ENCODE assay signal across 9 mouse cellular contexts in the genomic region with DNA sequence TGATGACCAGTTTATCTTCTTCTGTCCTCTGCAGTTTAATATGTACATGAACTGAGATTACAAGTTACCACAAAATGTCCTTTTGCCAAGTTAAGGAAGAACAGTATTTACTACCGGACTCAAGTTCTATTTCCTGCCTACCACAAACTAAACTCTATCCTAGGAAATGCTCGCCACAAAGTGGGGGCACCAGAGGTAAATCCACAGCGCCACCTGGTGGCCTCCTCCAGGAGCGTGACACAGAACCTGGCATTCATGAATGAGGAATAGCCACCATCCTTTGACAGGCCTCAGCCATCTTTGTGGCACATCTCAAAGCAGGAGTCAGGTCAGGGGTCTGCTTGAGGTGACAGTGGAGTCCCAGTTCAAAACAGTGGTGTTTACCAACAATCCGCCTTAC. TPM values are rescaled to one million over a fixed set of nuclear protein-coding genes. Genes with fewer than 3 reads are reported as not detected.
DNase-seq lines count a peak whose midpoint lies in the region; TF ChIP-seq lines count a peak whose summit lies in the region.
"Had no signal": no experiment of that assay in that cellular context is flagged by ENCODE, and none has a peak within 500 bp of the region (broad histone marks: within the 10 kb centered on the region; RNA-seq: fewer than 3 reads in every experiment).

No protein-coding gene starts in this region.

- DNase-seq in MEL-GATA-1-ER (ENCODE audit: extremely low read depth, low read depth), result peak; percentile 44
- DNase-seq in c-Kit-negative CD71-positive TER-119-positive erythroid progenitor cells, embryonic 14.5 days (ENCODE audit: low read depth, low spot score), result peak; percentile 44
- DNase-seq in forebrain, embryonic 10.5 days (ENCODE audit: extremely low spot score, low spot score), result peak; percentile 80
- peak; percentile 67 to 85 for DNase-seq in heart, postnatal 10 days
- peak; percentile 56 to 74 for DNase-seq in layer of hippocampus, adult 2 months (ENCODE audit: low spot score in 2 of 2)
- DNase-seq in lung, postnatal 10 days, result peak; percentile 77
- DNase-seq in retina, postnatal 1 day, result peak; percentile 86
- peak; percentile 87 for DNase-seq in thymus, postnatal 4 days

- TF ChIP-seq CTCF in layer of hippocampus, adult 2 months (conservative IDR thresholded peaks at IDR 0.05), result peak; percentile 96

- H3K4me3 ChIP-seq in forebrain, embryonic 10.5 days, result no peak overlapping the region
- H3K4me3 ChIP-seq in layer of hippocampus, adult 2 months, result no peak overlapping the region
- H3K4me3 ChIP-seq: megakaryocyte, embryonic 14.5 days had no signal

- intact Hi-C loops in heart, postnatal 10 days (cut with DNase I), result loop anchor here (1.0 kb wide), 2 partner anchors 48 to 402 kb away; no protein-coding TSS in a partner anchor

- 27% methylated on average over 5 of the region's 5 CpGs for WGBS in forebrain, embryonic 10.5 days

- H3K36me3 ChIP-seq in forebrain, embryonic 10.5 days (replicated peaks), result peaks cover 57% of the 10 kb centered on the region

- no peaks in the 10 kb centered on the region for H3K9me3 ChIP-seq in forebrain, embryonic 10.5 days
- H3K9me3 ChIP-seq: megakaryocyte, embryonic 14.5 days had no signal

- no peaks in the 10 kb centered on the region for H3K4me1 ChIP-seq in forebrain, embryonic 10.5 days

- no peaks in the 10 kb centered on the region for H3K27me3 ChIP-seq in forebrain, embryonic 10.5 days (ENCODE audit: poor library complexity, severe bottlenecking)
- H3K27me3 ChIP-seq: megakaryocyte, embryonic 14.5 days had no signal

- H3K27ac ChIP-seq in forebrain, embryonic 10.5 days, result no peak overlapping the region
- no peak overlapping the region for H3K27ac ChIP-seq in layer of hippocampus, adult 2 months

RNA-seq across cellular contexts. Expression of gene Psmb1, which starts 31.9 kb away (rescaled TPM):
- polyA plus RNA-seq in forebrain, embryonic 10.5 days (2016; fragmentation: Nextera tagmentation; extraction: Ambion mirVana), result 275 TPM in 2 replicates
- 100 to 1,000 TPM; 138 to 142 TPM for total RNA-seq in heart, postnatal 10 days (2021)
- 100 to 1,000 TPM; 122 to 130 TPM for total RNA-seq in layer of hippocampus, adult 2 months (2021)

RNA-seq across cellular contexts. Expression of gene Tbp, which starts 32.0 kb away (rescaled TPM):
- polyA plus RNA-seq in forebrain, embryonic 10.5 days (2016; fragmentation: Nextera tagmentation; extraction: Ambion mirVana), result 75.7 and 76.0 TPM in 2 replicates
- total RNA-seq in heart, postnatal 10 days (2021), result 10 to 100 TPM; 11.6 to 16.9 TPM
- total RNA-seq in layer of hippocampus, adult 2 months (2021), result 10 to 100 TPM; 29.1 to 29.6 TPM

RNA-seq across cellular contexts. Expression of gene Pdcd2, which starts 59.4 kb away (rescaled TPM):
- 48.2 and 49.6 TPM in 2 replicates for polyA plus RNA-seq in forebrain, embryonic 10.5 days (2016; fragmentation: Nextera tagmentation; extraction: Ambion mirVana)
- total RNA-seq in heart, postnatal 10 days (2021), result 10 to 100 TPM; 16.8 to 17.0 TPM
- total RNA-seq in layer of hippocampus, adult 2 months (2021), result 10 to 100 TPM; 15.5 to 23.8 TPM
